Mouse (Mus musculus) thymus, adult 2 months (tissue): ENCODE results near the gene Sms.

ENCODE experiments used
- CTCF ChIP-seq: fragments of 200-500 bp; IDR thresholded peaks from 2 replicates; pipeline ENCODE4 v1.5.1; 2012; ENCODE audit warnings: mild to moderate bottlenecking, control low read depth, low read length, moderate library complexity, borderline replicate concordance; ENCODE audit not compliant: control insufficient read depth, poor library complexity, insufficient read depth; ENCODE audit errors: extremely low read depth
- POLR2A ChIP-seq: fragments of 200-500 bp; IDR thresholded peaks from 2 replicates; pipeline ENCODE4 v1.6.1; 2012; ENCODE audit warnings: mild to moderate bottlenecking, low read length, control low read depth, moderate library complexity; ENCODE audit not compliant: control insufficient read depth, poor library complexity, insufficient read depth; ENCODE audit errors: extremely low read depth

DNA sequence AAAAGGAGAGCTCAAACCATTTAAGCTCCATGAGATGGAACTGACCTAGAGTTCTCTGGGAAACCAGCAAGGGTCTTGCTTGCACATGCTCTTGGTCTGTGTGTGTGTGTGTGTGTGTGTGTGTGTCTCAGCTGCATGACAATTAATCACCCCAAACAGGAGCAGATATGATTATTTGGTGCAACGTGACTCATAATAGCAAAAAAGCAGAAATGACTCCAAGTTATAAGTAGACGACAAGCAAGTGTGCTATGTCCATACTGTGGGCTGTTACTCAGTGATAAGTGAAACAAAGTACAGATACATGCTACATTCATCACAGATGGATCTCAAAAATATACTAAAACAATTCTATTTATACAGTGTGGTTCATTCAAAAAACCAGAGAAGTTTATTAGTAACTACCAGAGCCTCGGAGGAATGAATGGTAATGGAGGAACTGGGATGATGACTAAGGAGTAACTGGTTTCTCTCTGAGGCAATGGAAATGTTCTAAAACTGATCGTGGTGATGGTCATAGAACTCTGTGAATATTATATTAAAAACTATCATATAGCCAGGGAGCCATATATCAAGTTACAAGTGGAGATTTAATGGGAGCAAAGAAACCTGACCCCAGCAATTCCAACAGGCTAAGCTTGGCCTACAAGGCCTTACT, 15.8 kb downstream of the Sms start:
- TF ChIP-seq CTCF (no peak), POLR2A (no peak)
